Mouse (Mus musculus): ENCODE results near the gene Klhl35. TPM values are rescaled to one million over a fixed set of nuclear protein-coding genes. Genes with fewer than 3 reads are reported as not detected.
"Not testable (repeated sequence)": the region's sequence is repeated elsewhere in the genome, so short reads cannot be mapped to it uniquely, and the experiment has no call there.

The Klhl35 gene
- polyA plus RNA-seq, 1 experiment from 2014 or later, result 0.95 TPM

GRCm38 (mm10) chr7:99484679-99485078, 18.9 kb downstream of the Klhl35 start:
- peaks cover 30% of the 10 kb centered on the region for H3K36me3 ChIP-seq (ENCODE audit: insufficient read depth)
- H3K9me3 ChIP-seq (ENCODE audit: low read depth, low read length), result no peaks in the 10 kb centered on the region
- WGBS, result 83% methylated on average over 1 of the region's 1 CpGs
- H3K4me3 ChIP-seq (ENCODE audit: low read depth, low read length), result no peak overlapping the region
- H3K4me2 ChIP-seq, result no peak overlapping the region
- DNase-seq (no peak), ATAC-seq (ENCODE audit: insufficient read depth) (no peak)
- H3K4me1 ChIP-seq (ENCODE audit: insufficient read depth), result peaks cover 13% of the 10 kb centered on the region; the same call in 1 of the 2 replicates
- no peaks in the 10 kb centered on the region for H3K27me3 ChIP-seq (ENCODE audit: insufficient read depth, low read length)
- no peak for TF ChIP-seq CTCF (IDR thresholded peaks at IDR 0.05; ENCODE audit: low read depth)
- no peak overlapping the region for H3K27ac ChIP-seq (ENCODE audit: low read depth)
- no peak overlapping the region for H3K9ac ChIP-seq

- no peak for ATAC-seq (ENCODE audit: insufficient read depth)
- H3K27me3 ChIP-seq (ENCODE audit: insufficient read depth, low read length), result no peaks in the 10 kb centered on the region
These were observed 23.9 kb downstream of the Klhl35 start for GRCm38 (mm10) chr7:99489708-99490107.

GRCm38 (mm10) chr7:99499128-99499527, 33.3 kb downstream of the Klhl35 start:
- DNase-seq (peak; percentile 66), ATAC-seq (ENCODE audit: insufficient read depth) (no peak; the same call in 1 of the 2 replicates)
- no peak for TF ChIP-seq CTCF (IDR thresholded peaks at IDR 0.05; ENCODE audit: low read depth)
- WGBS, result 30% methylated on average over 1 of the region's 1 CpGs
- Histone ChIP-seq H3K27me3 (ENCODE audit: insufficient read depth, low read length) (no peaks in the 10 kb centered on the region), H3K4me3 (ENCODE audit: low read depth, low read length) (no peak overlapping the region), H3K27ac (ENCODE audit: low read depth) (no peak overlapping the region), H3K4me1 (ENCODE audit: insufficient read depth) (0 out of 2 replicates have a peak, but pooled peaks cover 3% of the 10 kb centered on the region), H3K9ac (no peak overlapping the region), H3K4me2 (no peak overlapping the region), H3K36me3 (ENCODE audit: insufficient read depth) (no peaks in the 10 kb centered on the region), H3K9me3 (ENCODE audit: low read depth, low read length) (no peaks in the 10 kb centered on the region)

More at GRCm38 (mm10) chr7:99489708-99490107, 23.9 kb downstream of the Klhl35 start:
- WGBS, result 70% methylated on average over 5 of the region's 5 CpGs
- Histone ChIP-seq H3K4me3 (ENCODE audit: low read depth, low read length) (no peak overlapping the region), H3K9me3 (ENCODE audit: low read depth, low read length) (no peaks in the 10 kb centered on the region), H3K4me1 (ENCODE audit: insufficient read depth) (no peaks in the 10 kb centered on the region), H3K9ac (no peak overlapping the region), H3K4me2 (no peak overlapping the region), H3K36me3 (ENCODE audit: insufficient read depth) (no peaks in the 10 kb centered on the region), H3K27ac (ENCODE audit: low read depth) (no peak overlapping the region)
- no peak for DNase-seq
- no peak for TF ChIP-seq CTCF (IDR thresholded peaks at IDR 0.05; ENCODE audit: low read depth)

GRCm38 (mm10) chr7:99500201-99500600, 34.4 kb downstream of the Klhl35 start:
- ATAC-seq (ENCODE audit: insufficient read depth), result peak; percentile 92
- H3K27ac ChIP-seq (ENCODE audit: low read depth), result no peak overlapping the region
- H3K4me1 ChIP-seq (ENCODE audit: insufficient read depth), result 0 out of 2 replicates have a peak, but pooled peaks cover 3% of the 10 kb centered on the region
- no peaks in the 10 kb centered on the region for H3K36me3 ChIP-seq (ENCODE audit: insufficient read depth)
- peak; percentile 95 for TF ChIP-seq CTCF (IDR thresholded peaks at IDR 0.05; ENCODE audit: low read depth)
- H3K4me2 ChIP-seq, result no peak overlapping the region
- no peak overlapping the region for H3K9ac ChIP-seq
- H3K9me3 ChIP-seq (ENCODE audit: low read depth, low read length), result no peaks in the 10 kb centered on the region
- H3K27me3 ChIP-seq (ENCODE audit: insufficient read depth, low read length), result no peaks in the 10 kb centered on the region
- no peak overlapping the region for H3K4me3 ChIP-seq (ENCODE audit: low read depth, low read length)
- peak; percentile 96 for DNase-seq
- 3% methylated on average over 8 of the region's 8 CpGs for WGBS

GRCm38 (mm10) chr7:99500655-99501054, 34.9 kb downstream of the Klhl35 start:
- Histone ChIP-seq H3K27me3 (ENCODE audit: insufficient read depth, low read length) (no peaks in the 10 kb centered on the region), H3K9me3 (ENCODE audit: low read depth, low read length) (no peaks in the 10 kb centered on the region), H3K27ac (ENCODE audit: low read depth) (no peak overlapping the region), H3K4me1 (ENCODE audit: insufficient read depth) (0 out of 2 replicates have a peak, but pooled peaks cover 3% of the 10 kb centered on the region), H3K36me3 (ENCODE audit: insufficient read depth) (no peaks in the 10 kb centered on the region), H3K9ac (no peak overlapping the region), H3K4me3 (ENCODE audit: low read depth, low read length) (no peak overlapping the region), H3K4me2 (no peak overlapping the region)
- DNase-seq, result no peak
- no peak for TF ChIP-seq CTCF (IDR thresholded peaks at IDR 0.05; ENCODE audit: low read depth)
- ATAC-seq (ENCODE audit: insufficient read depth), result peak; percentile 71; the same call in 1 of the 2 replicates
- 19% methylated on average over 5 of the region's 5 CpGs for WGBS

GRCm38 (mm10) chr7:99501148-99501547, 35.3 kb downstream of the Klhl35 start:
- Histone ChIP-seq H3K4me2 (no peak overlapping the region), H3K4me3 (ENCODE audit: low read depth, low read length) (no peak overlapping the region), H3K4me1 (ENCODE audit: insufficient read depth) (0 out of 2 replicates have a peak, but pooled peaks cover 3% of the 10 kb centered on the region), H3K9me3 (ENCODE audit: low read depth, low read length) (no peaks in the 10 kb centered on the region), H3K9ac (no peak overlapping the region), H3K36me3 (ENCODE audit: insufficient read depth) (no peaks in the 10 kb centered on the region), H3K27ac (ENCODE audit: low read depth) (no peak overlapping the region), H3K27me3 (ENCODE audit: insufficient read depth, low read length) (no peaks in the 10 kb centered on the region)
- 39% methylated on average over 1 of the region's 1 CpGs for WGBS
- TF ChIP-seq CTCF (IDR thresholded peaks at IDR 0.05; ENCODE audit: low read depth), result no peak
- ATAC-seq (ENCODE audit: insufficient read depth) (no peak), DNase-seq (no peak)

GRCm38 (mm10) chr7:99504556-99504955, 38.8 kb downstream of the Klhl35 start:
- TF ChIP-seq CTCF (IDR thresholded peaks at IDR 0.05; ENCODE audit: low read depth), result no peak
- no peaks in the 10 kb centered on the region for H3K9me3 ChIP-seq (ENCODE audit: low read depth, low read length)
- no peak overlapping the region for H3K4me2 ChIP-seq
- no peak overlapping the region for H3K27ac ChIP-seq (ENCODE audit: low read depth)
- H3K4me3 ChIP-seq (ENCODE audit: low read depth, low read length), result no peak overlapping the region
- peaks cover 5% of the 10 kb centered on the region; the same call in 1 of the 2 replicates for H3K4me1 ChIP-seq (ENCODE audit: insufficient read depth)
- ATAC-seq (ENCODE audit: insufficient read depth), result no peak
- H3K36me3 ChIP-seq (ENCODE audit: insufficient read depth), result no peaks in the 10 kb centered on the region
- no peak for DNase-seq
- H3K27me3 ChIP-seq (ENCODE audit: insufficient read depth, low read length), result no peaks in the 10 kb centered on the region
- H3K9ac ChIP-seq, result no peak overlapping the region

- H3K27me3 ChIP-seq (ENCODE audit: insufficient read depth, low read length); H3K27ac ChIP-seq (ENCODE audit: low read depth); DNase-seq; H3K9ac ChIP-seq; H3K4me3 ChIP-seq (ENCODE audit: low read depth, low read length); ATAC-seq (ENCODE audit: insufficient read depth); H3K4me2 ChIP-seq; H3K9me3 ChIP-seq (ENCODE audit: low read depth, low read length); H3K36me3 ChIP-seq (ENCODE audit: insufficient read depth); H3K4me1 ChIP-seq (ENCODE audit: insufficient read depth): not testable (repeated sequence)
- 14% methylated on average over 2 of the region's 2 CpGs for WGBS
These were observed 42.4 kb downstream of the Klhl35 start for GRCm38 (mm10) chr7:99508187-99508586.

Data from lung, embryonic 14.5 days (tissue).